Mouse (Mus musculus) embryonic fibroblast, embryonic 13.5 days (primary cell): ENCODE measurements at regions not wholly inside any gene's neighbourhood (a gene's known extent, or its start where the extent isn't known, plus 50 kb on each side); places are given as distances from the start of the nearest gene placed in this dataset.

Source experiments
- CTCF ChIP-seq: IDR thresholded peaks from 2 replicates; pipeline ENCODE4 v1.5.1; 2011; ENCODE audit warnings: mild to moderate bottlenecking, control low read depth, low read length, moderate library complexity, borderline replicate concordance; ENCODE audit not compliant: insufficient read depth
- POLR2A ChIP-seq: IDR thresholded peaks from 2 replicates; pipeline ENCODE4 v1.6.1; 2011; ENCODE audit warnings: low read depth, mild to moderate bottlenecking, control low read depth, low read length, moderate library complexity

DNA sequence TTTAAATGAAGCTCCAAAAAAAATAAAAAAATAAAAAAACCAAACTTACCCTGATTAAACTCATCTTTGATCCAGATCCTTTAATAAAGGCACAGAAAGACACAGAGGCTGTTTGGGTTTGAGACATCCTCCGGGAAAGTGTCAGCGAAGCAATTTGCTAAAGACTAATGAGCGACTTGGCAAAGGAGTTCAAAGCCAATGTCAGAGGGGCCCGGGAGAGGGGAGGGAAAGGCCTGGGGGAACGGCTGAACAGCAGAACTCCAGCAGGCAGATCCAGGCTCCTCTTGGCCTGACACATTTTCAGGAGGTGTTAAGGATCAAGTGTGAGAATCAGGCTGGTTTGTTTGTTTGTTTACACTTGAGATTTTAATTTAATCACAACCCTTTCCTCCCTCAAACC lies 49.9 kb upstream of the Msx2 start:
- TF ChIP-seq CTCF (no peak), POLR2A (no peak)
